Mouse (Mus musculus): ENCODE results near the gene Smarcc1. TPM values are rescaled to one million over a fixed set of nuclear protein-coding genes. Genes with fewer than 3 reads are reported as not detected.

The Smarcc1 gene
- polyA plus RNA-seq (2017; shearing (Covaris generic)): 21.8 TPM

DNA sequence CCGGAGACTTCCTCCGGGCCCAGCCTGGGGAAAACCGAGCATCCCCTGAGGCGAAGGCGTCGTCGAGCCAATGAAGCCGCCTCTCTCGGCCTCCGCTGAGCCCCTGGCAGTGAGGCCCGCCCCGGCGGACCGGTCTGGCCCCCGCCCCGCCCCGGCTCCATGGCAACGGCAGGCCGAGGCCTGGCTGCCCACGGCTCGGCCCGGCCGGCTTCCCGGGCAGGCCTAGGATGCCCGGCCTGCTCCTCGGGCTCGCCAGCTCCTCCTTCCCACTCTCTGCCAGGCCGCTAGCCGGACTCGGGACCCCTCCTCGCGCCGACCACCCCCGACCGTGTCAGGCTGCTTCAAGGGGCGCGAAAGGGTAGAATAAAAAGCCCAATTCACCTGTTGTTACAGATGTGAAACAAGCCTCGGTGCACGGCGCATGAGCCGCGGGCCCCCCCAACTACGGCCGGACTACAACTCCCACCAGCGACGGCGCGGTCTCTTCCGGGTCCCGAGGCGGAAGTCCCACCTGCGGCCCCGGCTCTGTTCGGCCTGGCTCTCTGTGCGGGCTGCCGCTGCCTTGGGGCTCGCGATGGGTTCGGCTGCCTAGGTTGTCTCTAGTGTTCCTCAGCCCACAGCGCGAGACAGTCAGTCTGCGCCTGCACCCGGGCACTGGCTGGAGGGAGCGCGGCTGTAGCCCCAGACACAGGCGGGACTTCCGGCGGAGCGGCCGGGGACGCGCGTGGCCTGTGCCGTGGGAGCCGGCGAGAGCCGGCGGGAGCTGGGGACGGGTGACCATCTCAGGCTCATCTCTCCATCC is at the start of gene Smarcc1:
Smarcc1 (plus strand) TSS at position 732 of the 802 bp plus-strand sequence.

DNA sequence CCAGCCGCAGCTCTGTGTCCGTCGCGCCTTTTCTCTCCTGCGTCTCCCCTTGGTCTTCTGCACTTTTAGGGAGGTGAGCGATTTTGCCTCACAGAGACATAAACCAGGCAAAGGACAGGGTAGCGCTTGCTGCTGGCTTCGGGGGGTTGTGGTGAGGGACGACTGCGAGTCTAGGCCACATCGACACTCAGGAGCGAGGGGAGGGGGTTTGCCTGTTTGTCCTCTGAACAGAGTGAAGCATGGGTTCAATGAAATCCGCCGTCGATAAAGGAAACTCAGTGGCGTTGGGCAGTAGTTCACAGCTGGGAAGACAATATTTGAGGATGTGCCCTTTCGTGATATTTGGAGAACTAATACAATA is 251 bp downstream of the Smarcc1 start, which contains the start of gene Dhx30:
Dhx30 (minus strand) TSS at position 52 of the 361 bp plus-strand sequence.

DNA sequence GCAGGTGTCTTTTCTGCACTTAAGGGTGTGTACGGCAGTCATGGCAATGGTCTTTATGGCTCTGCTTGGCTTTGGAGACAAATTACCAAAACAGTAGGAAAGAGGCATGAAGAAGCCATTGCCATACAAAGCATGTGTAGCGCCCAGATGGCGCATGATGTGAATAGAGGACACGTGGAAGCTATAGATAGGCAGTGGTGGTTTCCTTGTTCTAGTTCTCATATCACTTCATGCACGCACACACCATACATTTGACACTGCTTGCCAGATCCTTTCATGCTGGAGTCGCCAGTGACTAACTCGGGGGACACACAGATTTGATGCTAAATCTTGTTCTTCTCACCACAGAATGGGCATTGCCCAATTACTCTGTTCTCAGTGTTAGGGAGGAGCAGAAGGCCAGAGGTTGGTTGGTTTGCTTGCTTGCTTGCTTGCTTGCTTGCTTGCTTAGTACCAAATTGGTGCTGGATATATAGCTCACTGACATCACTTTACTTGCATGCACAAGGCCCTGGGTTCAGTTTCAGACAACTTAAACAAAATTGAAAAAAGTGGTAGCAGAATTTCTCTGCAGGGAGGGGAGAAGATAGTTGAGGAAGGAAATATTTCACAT is 125.8 kb downstream of the Smarcc1 start, which contains the start of gene Cspg5:
Cspg5 (plus strand) TSS at position 563 of the 613 bp plus-strand sequence.

Other genes with a start within 250 kb of the Smarcc1 start
- gene Cdc25a, start 242.1 kb upstream of the Smarcc1 start, polyA plus RNA-seq (2017; shearing (Covaris generic)): 8.1 TPM
- 69.4 TPM for gene Map4, start 186.2 kb upstream of the Smarcc1 start, polyA plus RNA-seq (2017; shearing (Covaris generic))
- gene Dhx30, start 122 bp downstream of the Smarcc1 start, polyA plus RNA-seq (2017; shearing (Covaris generic)): 135 TPM
- 0.05 TPM for gene Cspg5, start 126.1 kb downstream of the Smarcc1 start, polyA plus RNA-seq (2017; shearing (Covaris generic))
- gene Elp6, start 187.5 kb downstream of the Smarcc1 start, polyA plus RNA-seq (2017; shearing (Covaris generic)): 19.2 TPM
- gene Scap, start 215.6 kb downstream of the Smarcc1 start, polyA plus RNA-seq (2017; shearing (Covaris generic)): 29.5 TPM

Measured in CD4-positive, CD25-positive, alpha-beta regulatory T cell, adult 9 weeks (primary cell).